Mouse (Mus musculus) forebrain, embryonic 15.5 days (tissue): ENCODE measurements around the gene Cfdp1. TPM values are rescaled to one million over a fixed set of nuclear protein-coding genes. Genes with fewer than 3 reads are reported as not detected.

ENCODE experiments used
- polyA plus RNA-seq: library from polyadenylated mRNA; unstranded; fragments of >200 nt; fragmentation: Nextera tagmentation; extraction: Ambion mirVana; gene quantifications from 2 replicates; pipeline ENCODE4 v1.2.1, GENCODE M21; 2015

The Cfdp1 gene
- polyA plus RNA-seq, 1 experiment from 2014 or later: 173 TPM

Other genes starting within 250 kb of the Cfdp1 start
- 0.54 and 0.60 TPM in 2 replicates for gene Ldhd, start 223.9 kb downstream of the Cfdp1 start, polyA plus RNA-seq
- gene Zfp1, start 210.9 kb downstream of the Cfdp1 start, polyA plus RNA-seq: 32.3 and 34.4 TPM in 2 replicates
- not detected in 2 replicates for gene Ctrb1, start 163.3 kb downstream of the Cfdp1 start, polyA plus RNA-seq
- 51.8 and 55.1 TPM in 2 replicates for gene Bcar1, start 110.5 kb downstream of the Cfdp1 start, polyA plus RNA-seq
- gene Tmem170, start 22.5 kb upstream of the Cfdp1 start, polyA plus RNA-seq: 4.2 and 4.3 TPM in 2 replicates
- gene Chst5, start 56.2 kb upstream of the Cfdp1 start, polyA plus RNA-seq: 2.7 and 2.8 TPM in 2 replicates
- gene Tmem231, start 79.6 kb upstream of the Cfdp1 start, polyA plus RNA-seq: 14.6 and 16.6 TPM in 2 replicates
- 483 and 504 TPM in 2 replicates for gene Gabarapl2, start 86.4 kb upstream of the Cfdp1 start, polyA plus RNA-seq
- 9.3 and 9.8 TPM in 2 replicates for gene Adat1, start 138.0 kb upstream of the Cfdp1 start, polyA plus RNA-seq
- gene Kars, start 157.0 kb upstream of the Cfdp1 start, polyA plus RNA-seq: 178 and 179 TPM in 2 replicates
- 53.6 and 56.2 TPM in 2 replicates for gene Terf2ip, start 157.1 kb upstream of the Cfdp1 start, polyA plus RNA-seq
- gene Gm6793, start 160.7 kb upstream of the Cfdp1 start, polyA plus RNA-seq: 0.20 and 0.80 TPM in 2 replicates